Mouse (Mus musculus): ENCODE data around the gene Izumo1r. TPM values are rescaled to one million over a fixed set of nuclear protein-coding genes. Genes with fewer than 3 reads are reported as not detected.

Izumo1r gene
- 1,000 to 10,000 TPM in 2 of 3 experiments, 100 to 1,000 TPM in 1; 294 to 1,489 (median 1,424) TPM for polyA plus RNA-seq (2017; shearing (Covaris generic))

DNA sequence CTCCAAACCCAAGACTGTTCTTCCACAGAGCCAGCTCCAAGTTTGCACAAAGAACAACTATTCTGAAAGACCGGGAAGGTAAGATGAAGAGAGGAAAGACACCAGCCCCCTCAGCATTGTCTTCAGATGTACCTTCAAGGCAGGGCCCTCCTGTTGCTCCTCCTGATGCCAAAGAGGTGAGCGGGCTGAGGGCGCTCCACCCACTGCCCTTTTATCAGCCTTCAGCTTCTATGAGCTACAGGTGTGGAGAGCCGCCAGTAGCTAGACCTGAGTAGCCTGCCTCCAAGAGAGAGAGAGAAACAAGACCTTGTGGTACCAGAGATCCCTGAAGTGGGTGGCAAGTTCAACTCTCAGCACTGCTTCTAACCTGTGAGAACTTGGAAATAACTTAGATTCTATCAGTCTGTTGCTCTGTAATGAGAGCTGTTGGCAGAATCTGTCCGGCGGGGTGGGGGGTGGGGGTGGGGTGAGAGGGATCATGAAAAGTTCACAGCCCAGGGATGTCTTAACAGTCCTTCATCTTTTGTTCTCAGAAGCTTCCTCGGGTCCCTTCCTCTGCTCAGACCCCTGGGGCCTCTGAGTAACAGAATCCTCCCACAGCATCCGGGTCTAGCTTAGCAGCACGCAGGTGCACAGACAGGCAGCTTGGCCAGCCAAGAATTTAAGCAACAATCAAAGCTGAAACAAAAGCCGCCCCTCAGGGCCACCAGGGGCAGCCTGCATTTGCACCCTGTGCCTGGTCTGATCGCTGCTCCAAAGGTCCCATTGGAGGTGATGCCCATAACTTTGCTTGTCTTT lies at the start of gene Izumo1r:
Izumo1r (minus strand) TSS at position 369 of the 798 bp plus-strand sequence.
- peak; percentile 36 for ATAC-seq

DNA sequence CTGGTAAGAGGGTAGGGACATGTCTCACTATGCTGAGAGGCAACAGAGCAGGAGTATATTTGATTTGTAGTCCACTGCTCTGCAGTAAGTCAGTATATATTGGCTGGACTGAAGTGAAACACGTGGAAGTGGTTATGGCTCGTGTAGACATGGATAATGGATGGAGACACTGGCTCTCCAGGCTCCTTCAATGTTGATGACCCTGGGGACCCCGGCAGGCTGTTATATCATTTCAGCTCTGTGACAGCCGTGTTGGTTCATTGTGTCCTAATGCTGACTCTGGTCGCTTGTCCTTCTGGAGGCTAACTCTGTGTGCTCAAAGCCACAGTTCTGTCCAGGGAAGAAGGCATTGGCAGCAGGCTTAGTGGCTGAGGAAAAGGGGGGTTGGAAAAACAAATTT lies 47.3 kb upstream of the Izumo1r start:
- ATAC-seq: no peak

DNA sequence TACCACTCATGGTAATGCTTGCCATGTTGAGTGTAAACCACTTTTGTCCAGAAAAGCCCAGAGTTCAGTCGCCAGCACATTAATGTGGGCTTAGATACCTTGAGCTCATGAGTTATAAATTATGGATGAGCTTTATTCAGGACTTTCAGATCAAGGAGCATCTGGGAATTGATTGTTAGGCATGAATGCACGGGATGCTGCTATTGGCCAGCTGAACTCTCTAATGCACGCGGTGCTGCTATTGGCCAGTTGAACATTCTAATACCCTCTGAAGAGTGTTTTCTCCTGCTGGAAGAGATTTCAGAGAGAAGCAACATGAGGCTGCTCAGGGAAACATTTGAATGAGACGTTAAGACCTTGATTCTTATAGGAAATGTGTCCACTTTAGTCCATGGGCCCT lies 45.1 kb upstream of the Izumo1r start:
- ATAC-seq: no peak

DNA sequence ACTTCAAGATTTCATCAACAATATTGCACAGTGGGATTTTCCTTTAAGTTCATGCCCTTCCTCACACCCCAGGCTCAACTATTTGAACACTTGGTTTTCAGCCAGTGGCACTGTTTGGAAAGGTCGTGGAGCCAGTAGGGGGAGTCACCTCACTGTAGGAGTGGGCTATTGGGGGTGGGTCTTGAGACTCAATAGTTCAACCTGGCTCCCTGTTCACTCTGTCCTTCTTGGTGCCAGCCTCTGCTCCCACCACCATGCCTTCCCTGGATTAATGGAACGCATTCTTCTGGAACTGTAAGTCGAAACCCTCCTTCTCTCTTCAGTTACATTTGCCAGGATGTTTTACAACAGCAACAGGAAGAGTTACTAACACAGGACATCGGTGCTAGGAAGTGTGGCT lies 42.9 kb upstream of the Izumo1r start:
- ATAC-seq: no peak

- no peak for ATAC-seq
Observed at GRCm38 (mm10) chr9:14945919-14946318, 42.2 kb upstream of the Izumo1r start.

GRCm38 (mm10) chr9:14942143-14942720 lies 38.5 kb upstream of the Izumo1r start:
- ATAC-seq: no peak

DNA sequence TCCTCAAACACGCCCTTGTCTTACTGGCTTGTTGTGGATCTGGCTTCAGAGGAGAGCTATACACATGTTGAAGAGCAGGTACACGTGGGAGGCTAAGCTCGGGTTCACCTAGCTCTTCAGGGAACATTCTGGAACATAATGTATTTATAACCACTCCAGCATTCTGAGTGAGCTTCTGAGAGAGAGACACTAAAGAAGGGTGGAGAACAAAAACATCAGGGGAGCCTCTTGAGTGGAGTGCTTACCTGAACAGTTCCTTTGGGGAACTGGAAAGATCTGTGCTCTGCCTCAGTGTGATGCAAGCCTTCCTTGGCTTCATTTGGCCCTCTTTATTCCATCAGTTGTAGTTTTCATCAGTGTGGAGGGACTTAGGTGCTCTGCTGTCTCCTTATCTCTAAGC lies 35.9 kb upstream of the Izumo1r start:
- ATAC-seq: no peak

GRCm38 (mm10) chr9:14937308-14937707 lies 33.6 kb upstream of the Izumo1r start:
- no peak for ATAC-seq

DNA sequence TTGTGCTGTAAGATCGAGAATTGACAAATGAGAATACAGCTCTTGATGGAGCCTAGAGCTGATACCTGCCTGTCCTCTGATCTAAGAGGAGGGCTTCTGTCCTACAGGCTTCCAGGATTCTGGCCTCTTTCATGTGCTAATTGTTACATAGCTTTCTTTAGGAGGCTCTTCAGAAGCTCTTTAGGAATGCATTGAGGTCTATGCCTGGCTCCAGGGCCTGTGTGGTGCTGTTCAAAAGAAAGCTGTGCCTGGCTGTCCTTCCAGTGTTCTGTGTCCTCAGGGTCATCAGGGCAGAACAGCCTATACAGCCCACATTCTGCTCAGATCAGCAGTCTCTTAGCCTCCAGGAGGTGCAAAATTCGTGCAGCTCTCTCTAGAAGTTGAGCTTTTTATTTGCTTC lies 31.1 kb upstream of the Izumo1r start:
- ATAC-seq: no peak

DNA sequence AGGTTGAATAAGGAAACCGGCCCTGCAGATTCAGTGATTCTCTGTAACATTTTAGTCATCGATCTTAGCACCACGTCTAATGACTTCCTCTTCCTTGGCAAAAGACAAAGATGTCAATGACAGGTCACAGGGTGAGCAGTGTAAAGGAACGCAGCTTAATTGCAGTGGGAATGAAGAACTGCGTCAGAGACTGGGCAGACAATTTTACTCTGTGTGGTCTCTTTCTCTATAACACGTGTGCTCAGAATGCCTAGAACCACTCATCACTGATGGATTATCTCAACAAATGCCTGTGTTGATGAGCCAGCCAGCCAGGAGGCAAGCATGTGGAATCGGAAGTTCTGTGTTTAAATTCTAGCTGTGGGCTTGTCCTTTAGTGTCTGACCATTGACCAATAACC lies 28.2 kb upstream of the Izumo1r start:
- peak; percentile 33 for ATAC-seq

GRCm38 (mm10) chr9:14931211-14931610 lies 27.5 kb upstream of the Izumo1r start:
- no peak for ATAC-seq

GRCm38 (mm10) chr9:14926593-14926992 lies 22.8 kb upstream of the Izumo1r start:
- ATAC-seq: peak; percentile 97

DNA sequence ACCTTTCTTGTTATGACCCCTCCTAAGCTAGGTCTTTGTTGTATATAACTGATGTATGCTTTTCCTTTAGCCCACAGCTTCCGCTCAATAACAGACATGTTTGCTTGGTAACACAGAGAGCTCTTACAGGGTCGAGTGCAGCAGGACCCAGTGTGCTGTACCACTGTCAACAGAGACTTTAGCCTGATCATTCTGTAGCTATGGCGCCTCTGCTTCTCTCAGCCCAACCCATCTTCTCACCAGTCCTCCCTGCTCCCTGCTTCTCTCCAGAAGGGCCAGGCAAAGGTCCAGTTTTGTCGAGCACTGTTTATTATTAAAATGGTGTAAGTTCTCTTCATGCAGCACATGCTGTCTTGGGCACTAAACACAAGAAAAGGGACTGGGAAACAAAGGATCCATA lies 19.9 kb upstream of the Izumo1r start:
- ATAC-seq: no peak

DNA sequence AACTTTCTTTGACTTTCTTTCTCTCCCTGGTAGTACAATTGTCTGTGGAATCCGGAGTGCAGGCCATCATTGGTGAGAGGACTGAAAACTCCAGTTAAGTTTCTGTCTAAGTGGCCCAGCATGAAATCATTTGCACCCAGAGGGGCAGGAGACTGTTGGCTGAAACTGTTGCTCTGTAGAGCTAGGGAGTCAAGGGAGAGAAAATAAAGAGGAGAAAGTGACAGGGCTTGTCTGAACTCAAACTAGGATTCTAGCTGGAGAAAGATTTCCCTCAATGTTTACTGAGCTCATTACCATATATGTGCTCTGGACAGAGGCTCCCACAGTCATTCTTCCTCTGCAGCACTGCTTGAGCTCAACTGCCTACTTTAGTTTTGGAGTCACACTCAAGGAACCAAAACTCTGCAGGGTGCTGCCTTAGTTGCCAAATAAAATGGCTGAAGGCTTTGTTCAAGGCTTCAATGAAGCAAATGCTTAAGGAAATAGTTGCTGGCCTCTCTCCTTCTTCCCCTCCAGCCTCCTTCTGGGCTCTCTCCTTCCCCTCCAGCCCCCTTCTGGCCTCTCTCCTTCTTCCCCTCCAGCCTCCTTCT lies 18.3 kb upstream of the Izumo1r start:
- ATAC-seq: no peak

GRCm38 (mm10) chr9:14921254-14921653 lies 17.5 kb upstream of the Izumo1r start:
- peak; percentile 46 for ATAC-seq

DNA sequence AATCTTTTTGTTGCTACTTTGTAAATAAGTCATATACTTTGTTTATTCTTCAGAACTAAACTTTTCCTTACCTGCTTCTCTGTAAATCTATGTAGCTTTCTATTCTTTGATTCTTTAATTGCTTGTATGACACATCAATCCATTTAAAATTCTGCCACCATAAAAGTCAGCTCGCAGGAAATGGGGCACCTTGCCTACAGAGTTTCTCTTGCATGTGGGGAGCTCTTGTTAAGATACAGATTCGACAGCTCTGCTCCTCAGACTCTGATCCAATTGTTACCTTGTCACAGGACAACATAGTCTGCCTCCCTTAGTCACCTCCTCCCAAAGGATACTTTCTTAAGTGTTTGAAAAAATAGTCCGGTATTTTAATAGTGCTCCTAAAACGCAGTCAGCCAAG lies 16.9 kb upstream of the Izumo1r start:
- ATAC-seq: peak; percentile 36

- ATAC-seq: no peak
Observed at GRCm38 (mm10) chr9:14918825-14919668, 15.3 kb upstream of the Izumo1r start.

DNA sequence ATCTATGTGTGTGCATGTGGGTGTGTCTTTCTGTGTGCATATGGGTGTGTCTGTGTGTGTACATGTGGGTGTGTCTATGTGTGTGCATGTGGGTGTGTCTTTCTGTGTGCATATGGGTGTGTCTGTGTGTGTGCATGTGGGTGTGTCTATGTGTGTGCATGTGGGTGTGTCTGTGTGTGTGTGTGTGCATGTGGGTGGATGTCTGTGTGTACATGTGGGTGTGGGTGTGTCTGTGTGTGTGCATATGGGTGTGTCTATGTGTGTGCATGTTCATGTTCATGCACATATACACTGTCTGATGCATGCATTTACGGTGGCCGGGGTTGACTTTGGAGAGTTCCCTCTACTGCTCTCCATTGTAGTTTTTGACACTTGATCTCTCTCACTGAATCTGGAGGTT lies 13.9 kb upstream of the Izumo1r start:
- ATAC-seq: no peak

GRCm38 (mm10) chr9:14912037-14912436 lies 8.3 kb upstream of the Izumo1r start:
- ATAC-seq: no peak

DNA sequence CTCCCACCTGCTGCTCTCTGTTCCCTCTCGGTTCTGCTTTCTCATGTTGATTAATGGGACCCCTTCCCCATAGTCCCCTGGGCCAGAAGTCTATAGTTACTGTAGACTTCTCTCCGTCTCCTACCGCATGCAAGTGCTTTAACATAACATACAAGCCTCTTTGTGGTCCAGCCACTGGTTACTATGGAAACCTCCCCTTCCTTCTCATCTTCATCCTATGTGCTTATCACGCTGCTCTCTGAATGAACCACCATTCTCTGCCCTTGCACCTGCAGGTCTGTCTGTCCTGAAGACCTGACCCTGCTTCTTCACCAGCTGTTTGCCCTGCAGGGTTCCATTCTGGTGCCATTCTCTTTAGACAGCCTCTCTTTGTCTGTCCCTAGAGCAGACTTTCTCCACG lies 6.2 kb upstream of the Izumo1r start:
- no peak for ATAC-seq

GRCm38 (mm10) chr9:14907816-14908415 lies 4.2 kb upstream of the Izumo1r start:
- peak; percentile 81 for ATAC-seq

DNA sequence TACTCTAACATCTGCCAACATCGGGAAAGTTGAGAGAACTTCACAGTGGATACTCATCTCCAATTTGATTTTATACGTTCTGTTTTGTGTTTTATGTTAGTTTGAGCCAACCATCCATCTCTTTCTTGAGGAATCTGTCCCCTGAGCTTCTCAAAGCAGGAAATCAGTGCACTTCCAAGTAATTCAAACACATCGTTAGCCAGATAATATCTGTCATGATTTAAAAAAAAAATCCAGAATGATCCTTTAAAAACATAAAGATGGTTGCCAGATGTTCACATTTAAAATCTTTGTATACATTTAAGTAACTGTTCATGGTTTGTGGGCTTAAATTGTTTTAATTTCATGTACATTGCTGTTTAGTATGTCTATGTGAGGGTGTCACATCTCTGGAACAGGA lies 2.2 kb upstream of the Izumo1r start:
- no peak for ATAC-seq
